Mouse (Mus musculus): ENCODE measurements around the gene Mtap. TPM values are rescaled to one million over a fixed set of nuclear protein-coding genes. Genes with fewer than 3 reads are reported as not detected.

Gene Mtap
- polyA plus RNA-seq, 1 experiment from 2014 or later: 58.5 TPM

- no peak overlapping the region for H3K27ac ChIP-seq (replicated peaks in 1 of 2; ENCODE audit: control insufficient read depth in 1 of 2, insufficient read depth in 1 of 2, low read depth in 2 of 2, low read length in 2 of 2)
- no peaks in the 10 kb centered on the region; a peak in 1 of 4 replicates for H3K4me1 ChIP-seq (ENCODE audit: control insufficient read depth in 2 of 2, insufficient read depth in 2 of 2, low read length in 2 of 2)
- no peak overlapping the region for H3K4me2 ChIP-seq (ENCODE audit: low read length)
- H3K9ac ChIP-seq (ENCODE audit: low read length): no peak overlapping the region
- 61% methylated on average over 3 of the region's 3 CpGs for WGBS
- no peak for ATAC-seq (ENCODE audit: insufficient number of reproducible peaks, insufficient read depth, low FRiP score, low read depth)
- no peak overlapping the region for H3K4me3 ChIP-seq (ENCODE audit: control insufficient read depth in 1 of 2, insufficient read depth in 1 of 2, low read depth in 1 of 2, low read length in 2 of 2)
- no peaks in the 10 kb centered on the region for H3K36me3 ChIP-seq (ENCODE audit: control insufficient read depth, insufficient read depth, low read length)
- no peaks in the 10 kb centered on the region for H3K9me3 ChIP-seq (ENCODE audit: control insufficient read depth, low read length)
- H3K27me3 ChIP-seq (ENCODE audit: control insufficient read depth, insufficient read depth, low read length): no peaks in the 10 kb centered on the region
Observed at GRCm38 (mm10) chr4:89212178-89212577, 75.3 kb downstream of the Mtap start.

Other genes with a start within 250 kb of the Mtap start
- not detected in 2 replicates for gene Cdkn2a, start 157.5 kb downstream of the Mtap start, polyA plus RNA-seq (2014; fragmentation: Nextera tagmentation; extraction: Ambion mirVana)
- gene Cdkn2b, start 173.9 kb downstream of the Mtap start, polyA plus RNA-seq (2014; fragmentation: Nextera tagmentation; extraction: Ambion mirVana): 1.2 and 1.3 TPM in 2 replicates

Data from heart, embryonic 14.5 days (tissue).